Mouse (Mus musculus): ENCODE data around the gene Neu2. TPM values are rescaled to one million over a fixed set of nuclear protein-coding genes. Genes with fewer than 3 reads are reported as not detected.

Neu2 gene
- total and polyA plus RNA-seq, 2 experiments from 2014 or later: 0.10 to 0.85 TPM

DNA sequence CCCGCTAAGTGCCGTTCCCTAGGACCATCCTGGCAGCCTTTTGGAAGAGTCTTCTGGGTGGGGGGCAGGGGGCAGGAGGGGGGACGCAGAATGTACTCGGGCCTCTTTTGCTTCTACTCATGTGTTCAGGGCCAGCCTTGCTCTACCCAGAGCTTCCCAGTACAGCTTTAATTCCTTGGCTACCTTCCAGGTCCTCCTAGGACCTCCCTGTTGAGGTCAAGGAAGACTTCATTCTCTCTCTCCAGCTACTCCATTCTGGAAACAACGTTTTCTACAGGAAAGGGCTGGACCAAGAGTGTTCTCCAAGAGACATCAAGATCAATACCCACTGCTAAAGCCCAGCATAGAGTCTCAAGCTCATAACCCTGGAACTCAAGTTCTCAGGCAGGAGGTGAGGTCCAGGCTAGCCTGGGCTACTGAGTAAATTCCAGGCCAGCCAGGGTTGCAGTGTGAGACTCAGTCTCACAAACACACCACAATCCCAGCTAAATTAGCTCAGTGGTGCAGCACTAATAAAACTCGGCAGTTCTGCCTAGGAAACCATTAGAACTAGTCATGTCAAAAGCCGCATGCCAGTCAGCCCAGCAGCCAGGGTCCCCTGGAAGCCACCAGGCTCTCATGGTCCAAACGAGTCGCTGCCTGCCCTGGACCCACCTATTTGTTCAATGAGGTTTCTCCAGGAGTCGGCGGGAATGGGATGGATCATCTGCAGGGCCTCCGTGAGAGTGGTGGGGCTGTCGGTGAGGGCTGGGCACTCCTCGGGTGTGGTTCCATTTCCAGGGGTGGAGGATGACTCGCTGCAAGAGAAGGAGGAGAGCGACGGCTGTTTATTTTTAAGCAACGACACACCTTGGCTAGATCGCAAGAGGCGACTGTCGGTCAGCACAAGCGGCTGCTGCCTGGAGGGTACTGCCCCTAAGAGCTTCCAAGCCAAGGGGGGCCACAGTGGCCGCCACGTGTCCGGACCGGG is 813 bp upstream of the Neu2 start:
- TF ChIP-seq CTCF (IDR thresholded peaks at IDR 0.05; ENCODE audit: low read depth): no peak

DNA sequence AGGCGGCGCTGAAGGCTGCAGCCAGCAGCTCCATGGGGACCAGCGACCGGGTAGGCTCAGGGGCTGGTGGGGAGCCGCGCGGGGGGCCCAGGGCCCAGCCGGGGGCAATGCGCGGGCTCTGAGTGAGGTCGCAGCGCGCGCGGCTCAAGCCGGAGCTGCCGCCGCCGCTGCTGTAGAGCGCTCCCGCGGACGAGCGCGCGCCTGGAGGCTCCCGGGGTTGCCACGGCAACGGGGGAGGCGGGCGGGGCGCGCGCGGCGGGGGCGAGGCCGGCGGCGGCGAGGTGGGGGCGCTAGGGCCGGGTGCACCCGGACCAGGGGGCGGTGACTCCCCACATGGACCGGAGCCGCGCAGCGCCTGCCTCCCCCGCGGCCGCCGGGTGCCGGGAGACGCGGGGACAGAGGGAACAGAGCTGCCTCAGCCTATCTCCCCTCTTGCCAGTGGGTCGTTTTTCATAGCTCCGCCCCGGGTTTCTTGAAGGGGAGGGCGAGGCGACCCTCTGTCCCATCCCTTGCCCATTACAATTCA is 540 bp downstream of the Neu2 start:
- Histone ChIP-seq H3K4me1 (ENCODE audit: insufficient read depth, low read length) (peaks cover 5% of the 10 kb centered on the region; the same call in 1 of the 2 replicates), H3K27me3 (ENCODE audit: insufficient read depth, low read length) (no peaks in the 10 kb centered on the region), H3K4me3 (ENCODE audit: low read length) (peak overlapping the region; percentile 80), H3K9ac (replicated peaks; ENCODE audit: low read length) (peak overlapping the region; percentile 79), H3K9me3 (ENCODE audit: low read length) (no peaks in the 10 kb centered on the region), H3K27ac (peak overlapping the region; percentile 36; the same call in 1 of the 2 replicates), H3K4me2 (ENCODE audit: low read depth, low read length) (peak overlapping the region; percentile 99), H3K36me3 (ENCODE audit: insufficient read depth, low read length) (no peaks in the 10 kb centered on the region)
- no peak for TF ChIP-seq CTCF (IDR thresholded peaks at IDR 0.05; ENCODE audit: low read depth)
- WGBS: under 1% methylated on average over 32 of the region's 61 CpGs
- ATAC-seq: peak; percentile 90
- peak; percentile 88 for DNase-seq (ENCODE audit: low spot score)

More for the DNA sequence above, 813 bp upstream of the Neu2 start:
- H3K4me3 ChIP-seq (ENCODE audit: low read length): peak overlapping the region; percentile 80
- H3K27ac ChIP-seq: no peak overlapping the region
- 16% methylated on average over 26 of the region's 26 CpGs for WGBS
- peaks cover 10% of the 10 kb centered on the region; the same call in 1 of the 2 replicates for H3K4me1 ChIP-seq (ENCODE audit: insufficient read depth, low read length)
- peak overlapping the region; percentile 99 for H3K4me2 ChIP-seq (ENCODE audit: low read depth, low read length)
- H3K9me3 ChIP-seq (ENCODE audit: low read length): no peaks in the 10 kb centered on the region
- ATAC-seq (0 out of 2 replicates have a peak, but pooled peaks have one; percentile 4), DNase-seq (ENCODE audit: low spot score) (peak; percentile 25)
- H3K27me3 ChIP-seq (ENCODE audit: insufficient read depth, low read length): no peaks in the 10 kb centered on the region
- H3K9ac ChIP-seq (replicated peaks; ENCODE audit: low read length): peak overlapping the region; percentile 79
- H3K36me3 ChIP-seq (ENCODE audit: insufficient read depth, low read length): no peaks in the 10 kb centered on the region

DNA sequence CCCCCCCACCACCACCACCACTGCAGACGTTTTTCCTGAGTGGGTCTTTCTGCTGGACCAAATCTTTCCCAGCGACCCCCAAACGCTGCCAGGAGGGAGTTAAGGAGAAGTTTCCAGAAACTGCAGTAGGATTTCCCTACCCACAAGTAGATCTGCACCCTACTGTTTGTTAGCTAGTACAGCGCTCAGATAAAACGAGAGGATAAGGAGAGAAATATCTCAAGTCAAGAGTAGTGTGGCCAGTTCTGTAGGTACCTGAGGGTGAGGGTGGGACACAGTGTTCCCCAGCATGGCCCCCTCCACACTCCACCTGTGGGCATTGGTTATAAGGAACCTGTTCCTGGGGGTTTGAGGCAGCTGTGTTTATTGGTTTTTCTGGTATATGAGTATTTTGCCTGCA is 1.2 kb downstream of the Neu2 start:
- Histone ChIP-seq H3K4me3 (ENCODE audit: low read length) (peak overlapping the region; percentile 80), H3K4me1 (ENCODE audit: insufficient read depth, low read length) (peaks cover 5% of the 10 kb centered on the region; the same call in 1 of the 2 replicates), H3K9ac (replicated peaks; ENCODE audit: low read length) (peak overlapping the region; percentile 79; the same call in 1 of the 2 replicates), H3K9me3 (ENCODE audit: low read length) (no peaks in the 10 kb centered on the region), H3K4me2 (ENCODE audit: low read depth, low read length) (peak overlapping the region; percentile 99), H3K27me3 (ENCODE audit: insufficient read depth, low read length) (no peaks in the 10 kb centered on the region), H3K36me3 (ENCODE audit: insufficient read depth, low read length) (no peaks in the 10 kb centered on the region), H3K27ac (no peak overlapping the region)
- ATAC-seq (no peak), DNase-seq (ENCODE audit: low spot score) (peak; percentile 7)
- TF ChIP-seq CTCF (IDR thresholded peaks at IDR 0.05; ENCODE audit: low read depth): no peak
- WGBS: 13% methylated on average over 5 of the region's 5 CpGs

DNA sequence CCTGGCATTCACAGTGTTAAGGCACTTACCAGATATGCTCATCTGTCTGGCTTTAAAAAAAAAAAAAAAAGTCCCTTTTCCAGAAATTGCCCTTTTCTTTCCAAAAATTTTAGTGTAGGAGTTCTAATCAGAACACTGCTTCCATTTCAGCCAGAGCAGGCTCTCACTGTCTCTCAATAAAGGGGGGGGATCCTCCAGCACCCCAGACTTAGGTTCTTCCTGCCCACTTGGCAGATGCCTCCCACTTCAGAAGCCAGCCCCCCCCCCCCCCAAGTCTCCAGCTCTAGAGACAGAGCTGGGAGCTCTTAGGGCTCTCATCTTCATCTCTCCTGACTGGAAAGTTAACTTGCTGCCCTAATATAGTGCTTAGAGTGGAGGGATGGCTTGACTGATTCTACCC is 10.8 kb downstream of the Neu2 start:
- peak overlapping the region; percentile 26; the same call in 1 of the 2 replicates for H3K27ac ChIP-seq
- TF ChIP-seq CTCF (IDR thresholded peaks at IDR 0.05; ENCODE audit: low read depth): no peak
- H3K4me3 ChIP-seq (ENCODE audit: low read length): 0 out of 2 replicates have a peak overlapping the region, but pooled peaks have one; percentile 4
- DNase-seq (ENCODE audit: low spot score) (no peak), ATAC-seq (no peak)
- no peaks in the 10 kb centered on the region for H3K9me3 ChIP-seq (ENCODE audit: low read length)
- H3K36me3 ChIP-seq (ENCODE audit: insufficient read depth, low read length): no peaks in the 10 kb centered on the region
- no peaks in the 10 kb centered on the region for H3K27me3 ChIP-seq (ENCODE audit: insufficient read depth, low read length)
- H3K4me2 ChIP-seq (ENCODE audit: low read depth, low read length): peak overlapping the region; percentile 34
- no peaks in the 10 kb centered on the region for H3K4me1 ChIP-seq (ENCODE audit: insufficient read depth, low read length)
- no peak overlapping the region for H3K9ac ChIP-seq (replicated peaks; ENCODE audit: low read length)

DNA sequence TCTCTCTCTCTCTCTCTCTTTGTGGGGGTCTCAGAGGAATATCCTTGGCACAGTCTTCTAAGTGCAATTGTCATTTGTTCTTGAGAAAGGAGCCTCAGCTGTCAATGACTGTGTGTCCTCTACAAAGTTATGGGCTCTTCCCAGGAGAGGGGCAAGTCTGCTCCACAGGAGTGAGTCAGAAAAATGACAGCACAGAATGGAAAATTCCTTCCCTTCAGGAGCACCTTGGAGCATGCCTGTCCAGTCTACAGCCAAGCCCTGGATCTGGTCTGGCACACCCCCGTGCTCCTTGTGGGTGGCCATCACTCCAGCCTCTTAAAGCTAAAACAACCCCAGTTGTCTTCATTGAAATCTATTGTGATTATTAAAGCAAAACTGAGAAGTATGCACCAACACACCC is 11.8 kb downstream of the Neu2 start:
- H3K4me3 ChIP-seq (ENCODE audit: low read length): no peak overlapping the region
- no peak overlapping the region for H3K9ac ChIP-seq (replicated peaks; ENCODE audit: low read length)
- WGBS: 44% methylated on average over 1 of the region's 1 CpGs
- peak; percentile 13 for DNase-seq (ENCODE audit: low spot score)
- no peaks in the 10 kb centered on the region for H3K27me3 ChIP-seq (ENCODE audit: insufficient read depth, low read length)
- no peaks in the 10 kb centered on the region for H3K9me3 ChIP-seq (ENCODE audit: low read length)
- H3K4me2 ChIP-seq (ENCODE audit: low read depth, low read length): no peak overlapping the region
- H3K36me3 ChIP-seq (ENCODE audit: insufficient read depth, low read length): no peaks in the 10 kb centered on the region
- ATAC-seq: no peak
- no peaks in the 10 kb centered on the region for H3K4me1 ChIP-seq (ENCODE audit: insufficient read depth, low read length)
- no peak overlapping the region for H3K27ac ChIP-seq
- TF ChIP-seq CTCF (IDR thresholded peaks at IDR 0.05; ENCODE audit: low read depth): no peak

DNA sequence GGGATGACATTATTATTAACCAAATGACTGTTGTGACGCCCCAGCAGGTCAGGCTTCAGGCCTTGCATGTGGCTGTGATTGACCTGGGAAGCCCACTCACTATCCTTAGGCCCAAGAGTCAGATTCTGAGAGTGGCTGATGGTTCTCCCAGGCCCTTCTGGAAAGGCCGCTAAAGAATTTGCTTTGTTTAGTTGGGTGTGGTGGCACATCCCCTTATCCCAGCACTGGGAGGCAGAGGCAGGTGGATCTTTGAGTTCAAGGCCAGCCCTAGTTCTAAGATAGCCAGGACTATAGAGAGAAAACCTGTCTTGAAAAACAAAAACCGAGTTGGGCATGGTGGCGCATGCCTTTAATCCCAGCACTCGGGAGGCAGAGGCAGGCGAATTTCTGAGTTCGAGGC is 15.4 kb downstream of the Neu2 start:
- H3K36me3 ChIP-seq (ENCODE audit: insufficient read depth, low read length): no peaks in the 10 kb centered on the region
- TF ChIP-seq CTCF (IDR thresholded peaks at IDR 0.05; ENCODE audit: low read depth): no peak
- no peak overlapping the region for H3K4me3 ChIP-seq (ENCODE audit: low read length)
- H3K27ac ChIP-seq: no peak overlapping the region
- no peaks in the 10 kb centered on the region for H3K4me1 ChIP-seq (ENCODE audit: insufficient read depth, low read length)
- WGBS: 93% methylated on average over 7 of the region's 7 CpGs
- no peak for ATAC-seq
- no peaks in the 10 kb centered on the region for H3K27me3 ChIP-seq (ENCODE audit: insufficient read depth, low read length)
- H3K9me3 ChIP-seq (ENCODE audit: low read length): no peaks in the 10 kb centered on the region
- no peak overlapping the region for H3K9ac ChIP-seq (replicated peaks; ENCODE audit: low read length)
- DNase-seq (ENCODE audit: low spot score): no peak
- no peak overlapping the region for H3K4me2 ChIP-seq (ENCODE audit: low read depth, low read length)
